Mouse (Mus musculus) CH12.LX (cell line): ENCODE data around the gene Map6. TPM values are rescaled to one million over a fixed set of nuclear protein-coding genes. Genes with fewer than 3 reads are reported as not detected.

Experiments
- DNase-seq: peaks from one replicate; pipeline ENCODE4 v3.0.0-alpha.2; 2013; ENCODE audit errors: extremely low read depth
- H3K27ac ChIP-seq: 2 replicates; pipeline ENCODE4 v1.5.1; 2012; ENCODE audit warnings: low read depth, mild to moderate bottlenecking, control low read depth, moderate library complexity; ENCODE audit not compliant: insufficient read depth
- H3K27me3 ChIP-seq: replicated peaks from 2 replicates; pipeline ENCODE3; 2012; ENCODE audit warnings: inconsistent platforms
- H3K36me3 ChIP-seq, 2 experiments: replicated peaks in 1 of 2; 2 replicates each; pipeline versions ENCODE3 to v1.6.1; 2012; ENCODE audit warnings: inconsistent platforms in 1 of 2, low read length in 1 of 2, mild to moderate bottlenecking in 1 of 2, mixed read lengths in 1 of 2, moderate library complexity in 1 of 2; ENCODE audit not compliant: control insufficient read depth in 1 of 2, insufficient read depth in 1 of 2
- H3K4me1 ChIP-seq, 2 experiments: 2 replicates each; pipeline ENCODE4 v1.6.1; 2012; ENCODE audit warnings: inconsistent platforms in 1 of 2, moderate library complexity in 1 of 2; ENCODE audit not compliant: insufficient read depth in 2 of 2, control insufficient read depth in 1 of 2
- H3K4me2 ChIP-seq: 2 replicates; pipeline ENCODE4 v1.6.1; 2012; ENCODE audit warnings: low read depth, mild to moderate bottlenecking, control low read depth; ENCODE audit not compliant: poor library complexity, insufficient read depth, severe bottlenecking
- H3K4me3 ChIP-seq, 3 experiments: fragments of 150-350 bp in 1 of 3; sonication (generic) in 1 of 3; replicated peaks in 1 of 3; 2 replicates each; pipeline versions ENCODE3 to v1.5.1; 2011 to 2012; ENCODE audit warnings: low read depth in 2 of 3, low read length in 2 of 3, mild to moderate bottlenecking in 2 of 3, moderate library complexity in 2 of 3, control low read depth in 1 of 3, improper control_type of control experiment in 1 of 3, inconsistent platforms in 1 of 3, mixed read lengths in 1 of 3; ENCODE audit not compliant: poor library complexity in 1 of 3
- H3K79me2 ChIP-seq: replicated peaks from 2 replicates; pipeline ENCODE4 v1.6.1; 2012; ENCODE audit warnings: mild to moderate bottlenecking, moderate library complexity; ENCODE audit not compliant: control insufficient read depth, poor library complexity, insufficient read depth, severe bottlenecking; ENCODE audit errors: extremely low read depth
- H3K9ac ChIP-seq: 2 replicates; pipeline ENCODE4 v1.6.1; 2012; ENCODE audit warnings: low read depth, mild to moderate bottlenecking, control low read depth, moderate library complexity; ENCODE audit not compliant: insufficient read depth
- H3K9me3 ChIP-seq: replicated peaks from 2 replicates; pipeline ENCODE3; 2012; ENCODE audit warnings: low read length, inconsistent platforms, mixed read lengths
- BHLHE40 ChIP-seq: IDR thresholded peaks from 2 replicates; pipeline ENCODE4 v1.6.1; 2011; ENCODE audit warnings: mild to moderate bottlenecking, low read depth, low read length, improper control_type of control experiment
- CHD1 ChIP-seq: IDR thresholded peaks from 2 replicates; pipeline ENCODE4 v1.6.1; 2012; ENCODE audit warnings: low read depth, low read length, improper control_type of control experiment, inconsistent platforms
- ELF1 ChIP-seq: IDR thresholded peaks from 2 replicates; pipeline ENCODE4 v1.6.1; 2014; ENCODE audit warnings: low read depth, mild to moderate bottlenecking, inconsistent platforms, low read length, improper control_type of control experiment
- EP300 ChIP-seq: IDR thresholded peaks from 2 replicates; pipeline ENCODE4 v1.6.1; 2011; ENCODE audit warnings: low read length, improper control_type of control experiment
- IRF4 ChIP-seq: IDR thresholded peaks from 2 replicates; pipeline ENCODE4 v1.6.1; 2014; ENCODE audit warnings: low read depth, mild to moderate bottlenecking, inconsistent platforms, low read length, improper control_type of control experiment
- JUN ChIP-seq: IDR thresholded peaks from 2 replicates; pipeline ENCODE4 v1.6.1; 2011; ENCODE audit warnings: low read depth, mild to moderate bottlenecking, low read length, improper control_type of control experiment, moderate library complexity; ENCODE audit not compliant: insufficient read depth
- JUND ChIP-seq: conservative IDR thresholded peaks from 2 replicates; pipeline ENCODE4 v1.6.1; 2011; ENCODE audit warnings: low read depth, low read length, improper control_type of control experiment
- KAT2A ChIP-seq: IDR thresholded peaks from 2 replicates; pipeline ENCODE4 v1.6.1; 2012; ENCODE audit warnings: low read length, improper control_type of control experiment, inconsistent platforms; ENCODE audit not compliant: insufficient replicate concordance
- MAFK ChIP-seq: IDR thresholded peaks from 2 replicates; pipeline ENCODE4 v1.6.1; 2011; ENCODE audit warnings: low read length, improper control_type of control experiment; ENCODE audit not compliant: insufficient replicate concordance
- MAX ChIP-seq: IDR thresholded peaks from 2 replicates; pipeline ENCODE4 v1.6.1; 2011; ENCODE audit warnings: low read length, improper control_type of control experiment
- MEF2A ChIP-seq: IDR thresholded peaks from 2 replicates; pipeline ENCODE4 v1.6.1; 2014; ENCODE audit warnings: low read depth, mild to moderate bottlenecking, inconsistent platforms, low read length, improper control_type of control experiment, borderline replicate concordance
- POLR2A ChIP-seq: IDR thresholded peaks from 2 replicates; pipeline ENCODE4 v1.6.1; 2011; ENCODE audit warnings: low read depth, mild to moderate bottlenecking, improper control_type of control experiment, low read length
- POLR2AphosphoS2 ChIP-seq: IDR thresholded peaks from 2 replicates; pipeline ENCODE4 v1.6.1; 2011; ENCODE audit warnings: low read depth, low read length, improper control_type of control experiment
- SIN3A ChIP-seq: IDR thresholded peaks from 2 replicates; pipeline ENCODE4 v1.6.1; 2012; ENCODE audit warnings: low read length, improper control_type of control experiment, inconsistent platforms
- SMC3 ChIP-seq: IDR thresholded peaks from 2 replicates; pipeline ENCODE4 v1.6.1; 2011; ENCODE audit warnings: low read depth, low read length, improper control_type of control experiment
- TBP ChIP-seq: conservative IDR thresholded peaks from 2 replicates; pipeline ENCODE4 v1.6.1; 2011; ENCODE audit warnings: low read depth, low read length, improper control_type of control experiment
- TCF12 ChIP-seq: IDR thresholded peaks from 2 replicates; pipeline ENCODE4 v1.6.1; 2014; ENCODE audit warnings: low read depth, mild to moderate bottlenecking, inconsistent platforms, low read length, improper control_type of control experiment
- UBTF ChIP-seq: IDR thresholded peaks from 2 replicates; pipeline ENCODE4 v1.6.1; 2012; ENCODE audit warnings: low read depth, mild to moderate bottlenecking, inconsistent platforms, low read length, improper control_type of control experiment, moderate library complexity
- USF1 ChIP-seq: IDR thresholded peaks from 2 replicates; pipeline ENCODE4 v1.6.1; 2014; ENCODE audit warnings: low read depth, mild to moderate bottlenecking, inconsistent platforms, low read length, improper control_type of control experiment
- USF2 ChIP-seq: conservative IDR thresholded peaks from 2 replicates; pipeline ENCODE4 v1.6.1; 2011; ENCODE audit warnings: low read depth, low read length, improper control_type of control experiment
- ZMIZ1 ChIP-seq: IDR thresholded peaks from 2 replicates; pipeline ENCODE4 v1.6.1; 2012; ENCODE audit warnings: low read depth, mild to moderate bottlenecking, inconsistent platforms, low read length, improper control_type of control experiment
- ZNF384 ChIP-seq: IDR thresholded peaks from 2 replicates; pipeline ENCODE4 v1.6.1; 2012; ENCODE audit warnings: low read depth, low read length, improper control_type of control experiment, inconsistent platforms
- dilution Hi-C: fragments of 300-500 bp; cut with MboI; formaldehyde crosslinking; loops from 2 replicates; pipeline ENCODE4 v1.14.3; 2020; ENCODE audit warnings: low sequenced_read_pairs; ENCODE audit not compliant: extremely low pct_unique_long_range_greater_than_20kb, extremely low pct_ligation_motif_present
- in situ Hi-C: fragments of 300-500 bp; cut with MboI; formaldehyde crosslinking; loops from 3 replicates; pipeline ENCODE4 v1.14.3; 2019; ENCODE audit warnings: low sequenced_read_pairs, low pct_ligation_motif_present, low pct_unique_long_range_greater_than_20kb, mixed read lengths
- polyA plus RNA-seq: library from polyadenylated mRNA; unstranded; fragments of >175 nt; gene quantifications from 2 replicates; pipeline ENCODE4 v1.2.1, GENCODE M21; 2012; ENCODE audit warnings: low read depth; ENCODE audit not compliant: insufficient read length
- total RNA-seq, 2 experiments: library from RNA; depleted of rRNA; stranded (reverse); fragments of 300-350 nt in 1 of 2; fragments of >200 nt in 1 of 2; gene quantifications; 2 replicates each; pipeline ENCODE4 v1.2.3; 2012 to 2014

Map6 gene
- total and polyA plus RNA-seq, 3 experiments = 0.32 to 1.4 (median 1.1) TPM

GRCm38 (mm10) chr7:99300650-99301175 lies 33.5 kb downstream of the Map6 start:
- no peaks in the 10 kb centered on the region for H3K9me3 ChIP-seq
- no peaks in the 10 kb centered on the region for H3K27me3 ChIP-seq
- H3K4me3 ChIP-seq = no peak overlapping the region
- peaks cover 0 to 5% of the 10 kb centered on the region in 2 experiments for H3K36me3 ChIP-seq
- in situ Hi-C loops = no loop called here
- H3K9ac ChIP-seq = no peak overlapping the region
- no peaks in the 10 kb centered on the region for H3K79me2 ChIP-seq
- no peak for DNase-seq
- H3K4me1 ChIP-seq = peaks cover 21 to 36% of the 10 kb centered on the region in 2 experiments
- TF ChIP-seq SIN3A = no peak
- TF ChIP-seq TBP = no peak
- TF ChIP-seq USF2 = no peak
- no peak for TF ChIP-seq UBTF
- TF ChIP-seq ZNF384 = no peak
- TF ChIP-seq POLR2A = no peak
- no peak for TF ChIP-seq POLR2AphosphoS2
- TF ChIP-seq MEF2A = no peak
- no peak for TF ChIP-seq SMC3
- H3K27ac ChIP-seq = no peak overlapping the region
- dilution Hi-C loops = no loop called here
- H3K4me2 ChIP-seq = no peak overlapping the region

DNA sequence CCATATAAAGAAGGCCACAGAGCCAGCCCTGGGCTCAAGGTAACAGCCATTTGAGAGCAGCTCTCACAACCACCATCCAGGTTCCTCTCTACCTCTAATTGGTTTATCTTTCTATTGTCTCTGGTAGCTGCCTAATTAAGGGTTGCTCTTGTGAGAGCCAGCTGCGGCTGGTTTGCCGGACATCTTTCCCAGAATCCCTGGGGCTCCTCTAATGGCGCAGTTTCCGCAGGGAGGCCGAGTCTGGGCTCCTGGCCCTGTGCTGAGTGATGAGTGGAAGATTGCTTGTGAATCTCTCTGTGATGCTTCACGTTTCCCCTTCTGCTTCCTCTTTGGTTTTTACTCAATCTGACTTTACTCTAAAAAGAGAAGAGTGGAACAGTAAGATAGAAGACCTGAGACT lies 36.8 kb downstream of the Map6 start:
- peak overlapping the region; percentile 29; the same call in 1 of the 2 replicates for H3K27ac ChIP-seq
- dilution Hi-C loops = no loop called here
- H3K4me3 ChIP-seq = peak overlapping the region in 1 of 3 experiments; percentile 36

More for the DNA sequence above, 36.8 kb downstream of the Map6 start:
- Histone ChIP-seq H3K27me3 (no peaks in the 10 kb centered on the region), H3K4me1 (peaks cover 27 to 51% of the 10 kb centered on the region in 2 experiments), H3K4me2 (peak overlapping the region; percentile 64; the same call in 1 of the 2 replicates), H3K9ac (peak overlapping the region; percentile 34), H3K9me3 (no peaks in the 10 kb centered on the region)
- in situ Hi-C loops = no loop called here
- TF ChIP-seq MEF2A = 0 out of 2 replicates have a peak, but pooled peaks have one; percentile 60
- peak; percentile 76 for TF ChIP-seq BHLHE40
- TF ChIP-seq MAX = no peak
- peak; percentile 82; the same call in 1 of the 2 replicates for TF ChIP-seq IRF4
- TF ChIP-seq MAFK = no peak
- no peak for TF ChIP-seq CHD1
- peak; percentile 41; the same call in 1 of the 2 replicates for TF ChIP-seq JUND
- TF ChIP-seq KAT2A = no peak
- TF ChIP-seq EP300 = peak; percentile 55
- peak; percentile 21; the same call in 1 of the 2 replicates for TF ChIP-seq JUN
- TF ChIP-seq ZMIZ1 = no peak
- TF ChIP-seq USF1 = no peak
- no peak for TF ChIP-seq SIN3A
- TF ChIP-seq TCF12 = no peak
- TF ChIP-seq ELF1 = 0 out of 2 replicates have a peak, but pooled peaks have one; percentile 34
- TF ChIP-seq, all 38 proteins: peak for 7
- H3K36me3 ChIP-seq = peaks cover 0 to 5% of the 10 kb centered on the region in 2 experiments
- peak; percentile 55 for DNase-seq
- H3K79me2 ChIP-seq = no peaks in the 10 kb centered on the region
